Mouse (Mus musculus): ENCODE measurements around the gene Cacna2d1. TPM values are rescaled to one million over a fixed set of nuclear protein-coding genes. Genes with fewer than 3 reads are reported as not detected.
A peak's percentile ranks its signal among the peaks of the same experiment; 100 is the strongest.

Cacna2d1 gene
- polyA plus RNA-seq, 1 experiment from 2014 or later = 22.9 TPM

GRCm38 (mm10) chr5:16189878-16190277, 255.4 kb downstream of the Cacna2d1 start:
- Histone ChIP-seq H3K9me3 (no peaks in the 10 kb centered on the region), H3K36me3 (no peaks in the 10 kb centered on the region), H3K9ac (no peak overlapping the region), H3K4me1 (no peaks in the 10 kb centered on the region), H3K27me3 (no peaks in the 10 kb centered on the region), H3K27ac (no peak overlapping the region), H3K4me2 (replicated peaks) (no peak overlapping the region), H3K4me3 (no peak overlapping the region)
- no peak for ATAC-seq (ENCODE audit: low FRiP score, low read depth)
- WGBS = 25% methylated on average over 4 of the region's 4 CpGs

GRCm38 (mm10) chr5:16191165-16191564, 256.7 kb downstream of the Cacna2d1 start:
- Histone ChIP-seq H3K9ac (no peak overlapping the region), H3K4me1 (no peaks in the 10 kb centered on the region), H3K36me3 (0 out of 2 replicates have a peak, but pooled peaks cover under 1% of the 10 kb centered on the region), H3K4me3 (no peak overlapping the region), H3K27me3 (no peaks in the 10 kb centered on the region), H3K4me2 (replicated peaks) (no peak overlapping the region), H3K9me3 (no peaks in the 10 kb centered on the region), H3K27ac (no peak overlapping the region)
- no peak for ATAC-seq (ENCODE audit: low FRiP score, low read depth)
- 84% methylated on average over 3 of the region's 3 CpGs for WGBS

- H3K9ac ChIP-seq = no peak overlapping the region
- ATAC-seq (ENCODE audit: low FRiP score, low read depth) = peak; percentile 69; the same call in 1 of the 2 replicates
These were observed 265.3 kb downstream of the Cacna2d1 start for GRCm38 (mm10) chr5:16199816-16200215.

GRCm38 (mm10) chr5:16221960-16222359, 287.5 kb downstream of the Cacna2d1 start:
- H3K27ac ChIP-seq = no peak overlapping the region
- no peak overlapping the region for H3K9ac ChIP-seq
- no peaks in the 10 kb centered on the region for H3K4me1 ChIP-seq
- H3K4me2 ChIP-seq (replicated peaks) = no peak overlapping the region
- H3K36me3 ChIP-seq = no peaks in the 10 kb centered on the region
- 74% methylated on average over 4 of the region's 4 CpGs for WGBS
- no peak for ATAC-seq (ENCODE audit: low FRiP score, low read depth)
- H3K4me3 ChIP-seq = no peak overlapping the region
- H3K9me3 ChIP-seq = no peaks in the 10 kb centered on the region
- no peaks in the 10 kb centered on the region for H3K27me3 ChIP-seq

More at GRCm38 (mm10) chr5:16199816-16200215, 265.3 kb downstream of the Cacna2d1 start:
- H3K4me3 ChIP-seq = no peak overlapping the region
- no peaks in the 10 kb centered on the region for H3K27me3 ChIP-seq
- no peaks in the 10 kb centered on the region for H3K9me3 ChIP-seq
- 37% methylated on average over 2 of the region's 2 CpGs for WGBS
- H3K4me1 ChIP-seq = no peaks in the 10 kb centered on the region
- no peak overlapping the region for H3K4me2 ChIP-seq (replicated peaks)
- 0 out of 2 replicates have a peak, but pooled peaks cover 3% of the 10 kb centered on the region for H3K36me3 ChIP-seq
- H3K27ac ChIP-seq = no peak overlapping the region

- H3K4me3 ChIP-seq = no peak overlapping the region
- no peaks in the 10 kb centered on the region for H3K9me3 ChIP-seq
- WGBS = 81% methylated on average over 2 of the region's 2 CpGs
- no peaks in the 10 kb centered on the region for H3K36me3 ChIP-seq
- H3K4me1 ChIP-seq = no peaks in the 10 kb centered on the region
- H3K4me2 ChIP-seq (replicated peaks) = no peak overlapping the region
- no peak for ATAC-seq (ENCODE audit: low FRiP score, low read depth)
- no peaks in the 10 kb centered on the region for H3K27me3 ChIP-seq
- H3K27ac ChIP-seq = no peak overlapping the region
- no peak overlapping the region for H3K9ac ChIP-seq
These were observed 290.9 kb downstream of the Cacna2d1 start for GRCm38 (mm10) chr5:16225359-16225758.

- H3K4me2 ChIP-seq (replicated peaks) = no peak overlapping the region
- H3K9me3 ChIP-seq = no peaks in the 10 kb centered on the region
- no peak overlapping the region for H3K4me3 ChIP-seq
- H3K9ac ChIP-seq = no peak overlapping the region
- no peaks in the 10 kb centered on the region for H3K27me3 ChIP-seq
- ATAC-seq (ENCODE audit: low FRiP score, low read depth) = no peak
- H3K27ac ChIP-seq = no peak overlapping the region
- H3K4me1 ChIP-seq = no peaks in the 10 kb centered on the region
- H3K36me3 ChIP-seq = no peaks in the 10 kb centered on the region
- 90% methylated on average over 3 of the region's 3 CpGs for WGBS
These were observed 294.9 kb downstream of the Cacna2d1 start for GRCm38 (mm10) chr5:16229384-16229783.

GRCm38 (mm10) chr5:16231477-16231876, 297.0 kb downstream of the Cacna2d1 start:
- ATAC-seq (ENCODE audit: low FRiP score, low read depth) = no peak

GRCm38 (mm10) chr5:16234891-16235290, 300.4 kb downstream of the Cacna2d1 start:
- Histone ChIP-seq H3K4me2 (replicated peaks) (no peak overlapping the region), H3K4me3 (no peak overlapping the region), H3K4me1 (peaks cover 16% of the 10 kb centered on the region), H3K36me3 (no peaks in the 10 kb centered on the region), H3K9ac (no peak overlapping the region), H3K27me3 (no peaks in the 10 kb centered on the region), H3K27ac (no peak overlapping the region), H3K9me3 (no peaks in the 10 kb centered on the region)
- 33% methylated on average over 6 of the region's 6 CpGs for WGBS
- ATAC-seq (ENCODE audit: low FRiP score, low read depth) = no peak

More at GRCm38 (mm10) chr5:16231477-16231876, 297.0 kb downstream of the Cacna2d1 start:
- Histone ChIP-seq H3K4me1 (peaks cover 12% of the 10 kb centered on the region), H3K9ac (no peak overlapping the region), H3K36me3 (no peaks in the 10 kb centered on the region), H3K9me3 (no peaks in the 10 kb centered on the region), H3K4me3 (no peak overlapping the region), H3K27ac (no peak overlapping the region), H3K4me2 (replicated peaks) (no peak overlapping the region), H3K27me3 (no peaks in the 10 kb centered on the region)
- 87% methylated on average over 9 of the region's 9 CpGs for WGBS

- H3K4me1 ChIP-seq = peaks cover 16% of the 10 kb centered on the region
- no peak overlapping the region for H3K4me3 ChIP-seq
- no peak overlapping the region for H3K27ac ChIP-seq
- H3K36me3 ChIP-seq = no peaks in the 10 kb centered on the region
- no peak; the same call in 1 of the 2 replicates for ATAC-seq (ENCODE audit: low FRiP score, low read depth)
- no peaks in the 10 kb centered on the region for H3K27me3 ChIP-seq
- H3K4me2 ChIP-seq (replicated peaks) = no peak overlapping the region
- no peaks in the 10 kb centered on the region for H3K9me3 ChIP-seq
- H3K9ac ChIP-seq = no peak overlapping the region
- 55% methylated on average over 2 of the region's 2 CpGs for WGBS
These were observed 301.4 kb downstream of the Cacna2d1 start for GRCm38 (mm10) chr5:16235864-16236263.

GRCm38 (mm10) chr5:16236608-16237007, 302.1 kb downstream of the Cacna2d1 start:
- Histone ChIP-seq H3K27ac (no peak overlapping the region), H3K36me3 (no peaks in the 10 kb centered on the region), H3K9ac (no peak overlapping the region), H3K4me3 (no peak overlapping the region), H3K9me3 (no peaks in the 10 kb centered on the region), H3K4me2 (replicated peaks) (no peak overlapping the region), H3K4me1 (peaks cover 16% of the 10 kb centered on the region), H3K27me3 (no peaks in the 10 kb centered on the region)
- ATAC-seq (ENCODE audit: low FRiP score, low read depth) = no peak
- WGBS = 74% methylated on average over 4 of the region's 4 CpGs

GRCm38 (mm10) chr5:16237972-16238371, 303.5 kb downstream of the Cacna2d1 start:
- Histone ChIP-seq H3K9me3 (no peaks in the 10 kb centered on the region), H3K4me1 (peaks cover 16% of the 10 kb centered on the region), H3K9ac (no peak overlapping the region), H3K4me3 (no peak overlapping the region), H3K36me3 (no peaks in the 10 kb centered on the region), H3K27ac (no peak overlapping the region), H3K4me2 (replicated peaks) (no peak overlapping the region), H3K27me3 (no peaks in the 10 kb centered on the region)
- WGBS = 28% methylated on average over 5 of the region's 5 CpGs
- no peak for ATAC-seq (ENCODE audit: low FRiP score, low read depth)

- H3K27ac ChIP-seq = no peak overlapping the region
- WGBS = 80% methylated on average over 3 of the region's 3 CpGs
- H3K36me3 ChIP-seq = no peaks in the 10 kb centered on the region
- no peaks in the 10 kb centered on the region for H3K9me3 ChIP-seq
- no peak for ATAC-seq (ENCODE audit: low FRiP score, low read depth)
- no peak overlapping the region for H3K9ac ChIP-seq
- no peak overlapping the region for H3K4me3 ChIP-seq
- no peak overlapping the region for H3K4me2 ChIP-seq (replicated peaks)
- no peaks in the 10 kb centered on the region for H3K27me3 ChIP-seq
- peaks cover 9% of the 10 kb centered on the region for H3K4me1 ChIP-seq
These were observed 305.8 kb downstream of the Cacna2d1 start for GRCm38 (mm10) chr5:16240255-16240654.

GRCm38 (mm10) chr5:16243599-16243998, 309.1 kb downstream of the Cacna2d1 start:
- no peaks in the 10 kb centered on the region for H3K9me3 ChIP-seq
- ATAC-seq (ENCODE audit: low FRiP score, low read depth) = no peak
- H3K27ac ChIP-seq = no peak overlapping the region
- H3K9ac ChIP-seq = no peak overlapping the region
- no peaks in the 10 kb centered on the region for H3K27me3 ChIP-seq
- no peak overlapping the region for H3K4me2 ChIP-seq (replicated peaks)
- 85% methylated on average over 2 of the region's 2 CpGs for WGBS
- no peaks in the 10 kb centered on the region for H3K4me1 ChIP-seq
- no peak overlapping the region for H3K4me3 ChIP-seq
- no peaks in the 10 kb centered on the region for H3K36me3 ChIP-seq
